Mouse (Mus musculus) spleen, adult 2 months (tissue): ENCODE measurements around the gene Kcne3. TPM values are rescaled to one million over a fixed set of nuclear protein-coding genes. Genes with fewer than 3 reads are reported as not detected.

Source experiments
- DNase-seq, 2 experiments: peaks; one replicate each; pipeline versions ENCODE4 v3.0.0 to v3.0.0-alpha.2; 2012 to 2021; ENCODE audit warnings: low spot score in 2 of 2, low read depth in 1 of 2
- H3K27ac ChIP-seq: fragments of 200-500 bp; 2 replicates; pipeline ENCODE4 v1.5.1; 2012; ENCODE audit warnings: low read length, inconsistent platforms; ENCODE audit not compliant: insufficient read depth
- H3K27me3 ChIP-seq: fragments of 200-500 bp; 2 replicates; pipeline ENCODE4 v1.6.1; 2012; ENCODE audit warnings: mild to moderate bottlenecking, moderate library complexity, low read length, inconsistent platforms; ENCODE audit not compliant: control insufficient read depth, insufficient read depth
- H3K36me3 ChIP-seq: fragments of 200-500 bp; 2 replicates; pipeline ENCODE4 v1.6.1; 2012; ENCODE audit warnings: mild to moderate bottlenecking, low read length, inconsistent platforms; ENCODE audit not compliant: control insufficient read depth, insufficient read depth
- H3K4me1 ChIP-seq: fragments of 200-500 bp; 2 replicates; pipeline ENCODE4 v1.6.1; 2011; ENCODE audit warnings: inconsistent platforms; ENCODE audit not compliant: control insufficient read depth, insufficient read depth, insufficient read length
- H3K4me3 ChIP-seq: fragments of 200-500 bp; 2 replicates; pipeline ENCODE4 v1.5.1; 2011; ENCODE audit warnings: mild to moderate bottlenecking, inconsistent platforms; ENCODE audit not compliant: insufficient read depth, insufficient read length; ENCODE audit errors: extremely low read depth
- CTCF ChIP-seq: fragments of 200-500 bp; IDR thresholded peaks from 2 replicates; pipeline ENCODE4 v1.5.1; 2011; ENCODE audit warnings: mild to moderate bottlenecking, inconsistent platforms; ENCODE audit not compliant: insufficient read depth, insufficient read length, insufficient replicate concordance; ENCODE audit errors: extremely low read depth
- POLR2A ChIP-seq: fragments of 200-500 bp; IDR thresholded peaks from 2 replicates; pipeline ENCODE4 v1.6.1; 2011; ENCODE audit warnings: low read depth, low read length, inconsistent platforms
- WGBS: fragments of 180-500 bp; shearing (Covaris S2); methylation state at CpG from one replicate; pipeline ENCODE4 v1.1.7; 2018; 5-methylcytosine and 5-hydroxymethylcytosine counted together
- polyA plus RNA-seq: library from polyadenylated mRNA; depleted of rRNA; stranded (reverse); fragments of >200 nt; gene quantifications from 2 replicates; pipeline ENCODE4 v1.2.3, GENCODE M21; 2012

The Kcne3 gene
- polyA plus RNA-seq, 1 experiment, result 2.2 TPM

GRCm38 (mm10) chr7:100163506-100163905, 12.8 kb upstream of the Kcne3 start:
- TF ChIP-seq CTCF, result no peak
- no peak for TF ChIP-seq POLR2A
- no peak overlapping the region for H3K4me3 ChIP-seq
- H3K36me3 ChIP-seq, result no peaks in the 10 kb centered on the region
- no peak overlapping the region for H3K27ac ChIP-seq
- 84% methylated on average over 4 of the region's 4 CpGs for WGBS
- no peak for DNase-seq
- H3K4me1 ChIP-seq, result peaks cover 4% of the 10 kb centered on the region
- H3K27me3 ChIP-seq, result no peaks in the 10 kb centered on the region

GRCm38 (mm10) chr7:100168654-100169053, 7.6 kb upstream of the Kcne3 start:
- TF ChIP-seq POLR2A, result no peak
- WGBS, result 80% methylated on average over 11 of the region's 11 CpGs
- no peak for DNase-seq
- no peak overlapping the region for H3K27ac ChIP-seq
- no peaks in the 10 kb centered on the region for H3K36me3 ChIP-seq
- no peak overlapping the region for H3K4me3 ChIP-seq
- H3K4me1 ChIP-seq, result no peaks in the 10 kb centered on the region
- no peaks in the 10 kb centered on the region for H3K27me3 ChIP-seq

- no peak for DNase-seq
- H3K27me3 ChIP-seq, result no peaks in the 10 kb centered on the region
- WGBS, result 45% methylated on average over 4 of the region's 4 CpGs
- H3K4me3 ChIP-seq, result no peak overlapping the region
- no peak for TF ChIP-seq POLR2A
- TF ChIP-seq CTCF, result no peak
- no peak overlapping the region for H3K27ac ChIP-seq
- no peaks in the 10 kb centered on the region for H3K4me1 ChIP-seq
- no peaks in the 10 kb centered on the region for H3K36me3 ChIP-seq
These were observed 5.5 kb upstream of the Kcne3 start for GRCm38 (mm10) chr7:100170756-100171155.

- Histone ChIP-seq H3K27me3 (peaks cover 6% of the 10 kb centered on the region), H3K27ac (no peak overlapping the region), H3K4me3 (no peak overlapping the region), H3K36me3 (no peaks in the 10 kb centered on the region), H3K4me1 (no peaks in the 10 kb centered on the region; the same call in 1 of the 2 replicates)
- WGBS, result 7% methylated on average over 30 of the region's 30 CpGs
- DNase-seq, result no peak
- no peak for TF ChIP-seq CTCF
- no peak for TF ChIP-seq POLR2A
These were observed 2.0 kb downstream of the Kcne3 start for GRCm38 (mm10) chr7:100178016-100178890.

- TF ChIP-seq CTCF, result no peak
- TF ChIP-seq POLR2A, result no peak
- H3K36me3 ChIP-seq, result no peaks in the 10 kb centered on the region
- WGBS, result 6% methylated on average over 15 of the region's 15 CpGs
- H3K4me3 ChIP-seq, result 0 out of 2 replicates have a peak overlapping the region, but pooled peaks have one; percentile 16
- no peaks in the 10 kb centered on the region; the same call in 1 of the 2 replicates for H3K4me1 ChIP-seq
- H3K27ac ChIP-seq, result no peak overlapping the region
- no peak for DNase-seq
- H3K27me3 ChIP-seq, result peaks cover 6% of the 10 kb centered on the region
These were observed 2.6 kb downstream of the Kcne3 start for GRCm38 (mm10) chr7:100178891-100179233.

- H3K4me3 ChIP-seq, result no peak overlapping the region
These were observed 3.1 kb downstream of the Kcne3 start for GRCm38 (mm10) chr7:100179394-100179793.

GRCm38 (mm10) chr7:100179836-100180407, 3.6 kb downstream of the Kcne3 start:
- peaks cover 6% of the 10 kb centered on the region for H3K27me3 ChIP-seq
- no peak for DNase-seq
- no peak overlapping the region for H3K27ac ChIP-seq
- TF ChIP-seq POLR2A (no peak), CTCF (no peak)
- 83% methylated on average over 7 of the region's 7 CpGs for WGBS
- no peaks in the 10 kb centered on the region for H3K36me3 ChIP-seq
- H3K4me1 ChIP-seq, result no peaks in the 10 kb centered on the region; the same call in 1 of the 2 replicates
- H3K4me3 ChIP-seq, result no peak overlapping the region

More at GRCm38 (mm10) chr7:100179394-100179793, 3.1 kb downstream of the Kcne3 start:
- 66% methylated on average over 7 of the region's 7 CpGs for WGBS
- Histone ChIP-seq H3K36me3 (no peaks in the 10 kb centered on the region), H3K4me1 (no peaks in the 10 kb centered on the region; the same call in 1 of the 2 replicates), H3K27me3 (peaks cover 6% of the 10 kb centered on the region), H3K27ac (no peak overlapping the region)
- no peak for DNase-seq
- TF ChIP-seq CTCF (no peak), POLR2A (no peak)
